Mouse (Mus musculus): ENCODE data around the gene Gm20388. TPM values are rescaled to one million over a fixed set of nuclear protein-coding genes. Genes with fewer than 3 reads are reported as not detected.

The Gm20388 gene
- total RNA-seq, 2 experiments from 2014 or later, result 18.6 TPM; not detected in 1

DNA sequence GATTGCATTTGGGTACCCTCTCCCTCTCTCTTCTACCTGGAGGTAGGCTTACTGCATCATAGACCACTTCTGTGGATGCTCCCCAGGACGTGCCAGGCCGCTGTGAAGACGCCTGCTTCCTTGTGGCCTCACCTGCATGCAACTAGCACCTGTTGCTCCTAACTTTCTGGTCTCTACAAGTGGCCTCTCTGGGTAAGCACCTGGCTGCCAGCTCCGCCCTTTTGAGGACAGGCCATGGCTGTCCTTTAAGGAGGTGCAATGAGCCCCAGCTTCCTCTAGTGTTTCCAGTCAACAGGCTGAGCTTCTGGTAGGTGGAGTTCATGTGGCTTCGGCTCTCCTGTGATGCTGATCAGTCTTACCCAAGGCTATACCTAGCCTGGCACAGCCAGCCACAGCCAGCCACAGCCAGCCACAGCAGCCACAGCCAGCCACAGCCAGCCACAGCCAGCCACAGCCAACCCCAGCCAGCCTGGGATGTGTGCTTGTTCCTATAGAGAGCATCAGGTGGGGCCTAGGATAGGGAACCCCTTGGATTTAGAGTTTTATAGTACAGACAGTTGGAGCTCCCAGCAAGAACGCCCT, 344.9 kb downstream of the Gm20388 start:
- DNase-seq (ENCODE audit: low spot score in 2 of 2), result no peak
- intact Hi-C loops (cut with DNase I), result no loop called here

DNA sequence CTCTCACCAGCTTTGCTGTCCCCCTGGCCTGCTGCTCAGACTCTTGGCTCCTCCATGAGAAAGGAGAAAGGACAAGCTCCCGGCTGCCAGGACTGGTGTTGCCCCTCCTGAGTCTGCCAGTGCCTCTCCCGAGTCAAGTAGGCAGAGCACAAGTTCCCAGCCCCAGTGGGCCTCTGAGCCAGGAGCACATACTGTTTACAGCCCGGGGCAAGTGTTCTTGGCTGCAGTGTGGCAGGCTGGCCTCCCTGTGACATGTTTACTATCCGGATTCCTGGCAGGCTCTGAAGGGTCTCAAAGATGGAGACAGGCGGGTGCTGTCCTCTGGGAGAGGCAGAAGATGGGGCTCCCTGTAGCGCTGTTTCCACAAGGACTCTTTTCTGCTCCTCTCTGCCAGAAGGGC, 346.3 kb downstream of the Gm20388 start:
- DNase-seq (ENCODE audit: low spot score in 2 of 2), result no peak
- intact Hi-C loops (cut with DNase I), result no loop called here

DNA sequence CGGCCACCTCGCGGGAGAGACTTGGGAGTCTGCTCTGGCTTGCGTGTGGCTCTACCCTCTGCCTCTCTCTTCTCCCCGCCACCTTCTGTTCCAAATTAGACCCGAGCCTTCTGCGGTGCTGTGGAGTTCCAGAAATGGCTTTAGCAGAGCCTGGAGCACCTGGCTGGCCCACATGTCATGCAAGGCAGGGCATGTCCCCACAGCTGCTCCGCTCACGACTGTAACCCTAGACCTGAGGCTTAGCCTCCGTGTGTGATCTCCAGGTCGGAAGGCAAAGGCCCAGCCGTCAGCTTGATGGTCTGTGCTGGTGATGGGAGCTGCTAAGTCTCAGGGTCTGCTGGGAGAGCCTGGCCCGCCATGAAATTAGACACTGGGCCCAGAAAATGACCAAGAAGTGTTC, 348.6 kb downstream of the Gm20388 start:
- DNase-seq (ENCODE audit: low spot score in 2 of 2), result no peak
- intact Hi-C loops (cut with DNase I), result no loop called here

DNA sequence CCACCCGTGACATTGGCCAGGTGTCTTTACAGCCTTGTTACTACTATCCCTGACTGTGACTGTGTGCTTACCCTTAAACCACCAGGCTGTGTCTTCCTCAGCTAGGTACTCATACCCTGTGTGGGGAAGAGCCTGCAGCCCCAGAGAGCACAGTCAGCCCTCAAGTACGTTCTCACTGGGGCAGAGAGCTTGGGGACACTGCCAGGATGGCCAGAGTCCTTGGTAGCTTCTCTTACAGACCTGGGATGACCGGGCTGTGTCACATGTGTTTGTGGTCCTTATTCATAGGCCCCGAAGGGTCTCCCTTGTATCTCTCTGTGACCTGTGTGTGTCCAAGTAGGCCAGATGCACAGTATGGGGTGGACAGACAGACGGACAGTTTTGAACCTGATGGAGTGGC, 350.0 kb downstream of the Gm20388 start:
- intact Hi-C loops (cut with DNase I), result no loop called here
- no peak for DNase-seq (ENCODE audit: low spot score in 2 of 2)

GRCm38 (mm10) chr8:120261338-120262120, 350.9 kb downstream of the Gm20388 start:
- DNase-seq (ENCODE audit: low spot score in 2 of 2), result no peak
- intact Hi-C loops (cut with DNase I), result no loop called here

- intact Hi-C loops (cut with DNase I), result no loop called here
- no peak for DNase-seq (ENCODE audit: low spot score in 2 of 2)
Observed at GRCm38 (mm10) chr8:120263879-120264278, 353.2 kb downstream of the Gm20388 start.

GRCm38 (mm10) chr8:120264388-120264943, 353.8 kb downstream of the Gm20388 start:
- DNase-seq (ENCODE audit: low spot score in 2 of 2), result no peak
- intact Hi-C loops (cut with DNase I), result no loop called here

DNA sequence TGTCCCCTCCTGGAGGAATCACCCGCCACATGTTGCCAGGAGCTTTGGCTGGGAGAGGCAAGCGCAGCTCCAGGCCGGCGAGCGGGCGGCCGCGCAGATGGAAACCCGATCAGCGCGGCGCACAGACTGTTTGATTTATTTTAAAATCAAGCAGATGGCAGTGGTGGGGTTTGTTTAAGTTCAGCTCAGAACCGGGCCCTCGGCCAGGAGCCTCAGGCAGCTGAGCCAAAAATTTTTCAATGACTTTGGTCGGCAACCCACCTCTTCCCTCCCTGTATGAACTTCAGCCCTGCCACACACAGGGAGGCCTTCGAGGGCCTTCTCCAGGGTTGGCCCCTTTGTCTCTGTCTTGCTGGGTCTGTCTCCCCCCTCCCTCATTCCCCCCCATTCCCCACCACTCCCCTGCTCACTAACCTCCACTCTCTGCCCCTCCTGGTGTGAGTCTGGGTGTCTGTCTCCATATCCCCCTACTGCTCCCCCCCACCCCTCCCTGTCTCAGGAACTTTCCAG, 354.4 kb downstream of the Gm20388 start:
- intact Hi-C loops (cut with DNase I), result loop anchor here (1.0 to 5.0 kb wide), 3 partner anchors 38 to 333 kb away; partner anchors contain the start of genes Fam92b and Gse1

DNA sequence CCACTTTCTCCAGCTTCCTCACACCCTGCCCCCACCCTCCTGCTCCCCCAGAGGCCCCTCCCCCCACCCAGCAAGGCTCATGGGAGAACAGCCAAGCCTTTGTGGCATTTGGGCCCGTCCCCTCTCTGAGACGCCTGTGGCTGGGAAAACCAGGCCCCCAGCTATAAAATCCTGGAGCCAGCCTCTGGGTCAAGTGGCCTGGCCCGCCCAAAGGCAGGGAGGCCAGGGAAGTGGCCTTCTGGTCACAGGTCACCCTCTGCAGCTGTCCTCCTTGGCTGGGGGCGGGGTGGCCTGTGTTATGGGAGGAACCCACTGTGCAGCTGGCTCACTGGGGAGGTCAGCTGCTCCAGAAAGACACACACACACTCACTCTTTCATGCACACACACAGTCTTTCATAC, 354.8 kb downstream of the Gm20388 start:
- DNase-seq (ENCODE audit: low spot score in 2 of 2), result peak in 1 of 2 experiments; percentile 30
- intact Hi-C loops (cut with DNase I), result loop anchor here (1.0 to 5.0 kb wide), 3 partner anchors 38 to 333 kb away; partner anchors contain the start of genes Fam92b and Gse1

More for the DNA sequence above, 354.4 kb downstream of the Gm20388 start:
- peak; percentile 82 to 95 for DNase-seq (ENCODE audit: low spot score in 2 of 2)

DNA sequence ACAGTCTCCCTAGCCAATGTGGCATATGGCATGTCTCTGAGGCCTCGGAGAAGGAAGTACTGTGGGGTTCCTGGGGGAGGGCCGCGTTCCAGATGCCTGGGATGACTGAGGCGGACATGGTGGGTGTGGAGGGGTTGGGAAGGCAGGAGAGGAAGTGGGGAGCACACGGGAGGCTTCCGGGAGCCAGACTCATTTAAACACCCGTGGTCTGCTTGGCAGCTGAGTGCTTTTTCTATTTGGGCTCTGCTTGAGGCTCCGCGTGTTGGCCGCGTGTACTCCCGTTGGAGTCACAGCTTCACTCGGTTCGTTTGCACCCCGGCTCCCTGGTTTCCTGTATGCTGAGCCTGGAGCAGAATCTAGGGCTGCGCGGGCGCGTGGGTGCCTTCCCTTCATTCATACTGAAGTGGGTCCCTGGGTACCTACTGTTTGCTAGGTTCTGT, 357.9 kb downstream of the Gm20388 start:
- peak in 1 of 2 experiments; percentile 77 for DNase-seq (ENCODE audit: low spot score in 2 of 2)
- intact Hi-C loops (cut with DNase I), result loop anchor here (5.0 kb wide), 2 partner anchors 41 to 91 kb away; partner anchors contain the start of genes Fam92b and Gse1

DNA sequence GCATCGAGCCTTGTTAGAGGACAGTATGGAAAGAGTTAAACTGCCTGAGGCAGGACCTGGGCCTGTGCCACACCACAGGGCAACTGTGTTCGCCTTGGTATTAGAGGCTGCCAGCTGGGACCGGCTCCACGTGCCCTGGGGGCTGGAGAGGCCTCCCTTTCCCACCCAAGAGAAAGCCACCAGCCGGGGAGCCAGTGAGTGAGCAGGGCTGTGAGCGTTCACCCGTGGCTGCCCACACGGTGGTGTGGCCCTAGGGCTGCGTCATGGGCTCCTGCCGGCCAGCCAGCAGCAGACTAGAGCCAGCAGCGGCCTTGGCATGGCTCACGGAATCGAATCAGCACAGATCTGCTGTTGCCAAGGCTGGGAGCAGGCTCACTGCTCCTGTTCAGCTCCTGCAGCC, 359.8 kb downstream of the Gm20388 start:
- intact Hi-C loops (cut with DNase I), result no loop called here
- DNase-seq (ENCODE audit: low spot score in 2 of 2), result peak in 1 of 2 experiments; percentile 65

DNA sequence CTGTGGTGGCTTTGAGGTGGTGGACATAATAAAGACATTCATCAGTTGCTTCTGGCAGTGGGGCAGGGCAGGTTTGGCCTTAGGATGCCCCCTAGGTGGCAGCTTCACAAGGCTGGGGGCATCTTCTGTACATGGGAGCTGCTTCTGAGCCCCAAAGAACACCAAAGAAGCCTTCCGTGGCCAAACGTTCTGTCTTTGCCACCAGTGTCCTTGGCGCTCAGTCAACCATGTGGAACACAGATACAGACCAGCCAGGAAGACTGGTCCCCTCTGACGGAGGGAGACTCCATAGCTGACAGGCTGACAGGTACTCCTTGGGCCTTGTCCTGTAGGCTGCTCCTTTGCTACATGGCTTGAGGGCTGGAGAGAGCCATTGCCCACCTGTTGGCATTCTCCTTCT, 362.8 kb downstream of the Gm20388 start:
- no peak for DNase-seq (ENCODE audit: low spot score in 2 of 2)

GRCm38 (mm10) chr8:120276051-120276890, 365.6 kb downstream of the Gm20388 start:
- intact Hi-C loops (cut with DNase I), result no loop called here
- DNase-seq (ENCODE audit: low spot score in 2 of 2), result no peak

More for the DNA sequence above, 362.8 kb downstream of the Gm20388 start:
- intact Hi-C loops (cut with DNase I), result no loop called here

- no peak for DNase-seq (ENCODE audit: low spot score in 2 of 2)
- intact Hi-C loops (cut with DNase I), result no loop called here
Observed at GRCm38 (mm10) chr8:120276891-120277426, 366.3 kb downstream of the Gm20388 start.

GRCm38 (mm10) chr8:120278009-120278408, 367.4 kb downstream of the Gm20388 start:
- intact Hi-C loops (cut with DNase I), result no loop called here
- no peak for DNase-seq (ENCODE audit: low spot score in 2 of 2)

DNA sequence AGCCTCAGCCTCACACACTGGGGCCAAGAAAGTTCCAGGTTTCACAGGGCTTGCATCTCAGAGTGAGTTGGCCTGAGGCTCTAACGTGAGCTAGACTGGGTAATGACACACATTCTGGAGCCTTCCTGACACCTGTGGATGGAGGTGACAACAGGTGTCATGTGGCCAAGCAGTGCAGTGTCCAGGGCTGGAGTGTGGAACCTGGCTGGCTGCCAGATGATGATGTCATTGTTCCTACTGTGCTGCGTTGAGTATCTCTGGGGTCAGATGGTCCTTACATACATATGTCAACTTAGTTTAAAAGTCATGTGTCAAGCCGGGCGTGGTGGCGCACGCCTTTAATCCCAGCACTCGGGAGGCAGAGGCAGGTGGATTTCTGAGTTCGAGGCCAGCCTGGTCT, 368.8 kb downstream of the Gm20388 start:
- DNase-seq (ENCODE audit: low spot score in 2 of 2), result no peak
- intact Hi-C loops (cut with DNase I), result no loop called here

- peak; percentile 83 to 86 for DNase-seq (ENCODE audit: low spot score in 2 of 2)
- intact Hi-C loops (cut with DNase I), result no loop called here
Observed at GRCm38 (mm10) chr8:120281487-120281886, 370.8 kb downstream of the Gm20388 start.

DNA sequence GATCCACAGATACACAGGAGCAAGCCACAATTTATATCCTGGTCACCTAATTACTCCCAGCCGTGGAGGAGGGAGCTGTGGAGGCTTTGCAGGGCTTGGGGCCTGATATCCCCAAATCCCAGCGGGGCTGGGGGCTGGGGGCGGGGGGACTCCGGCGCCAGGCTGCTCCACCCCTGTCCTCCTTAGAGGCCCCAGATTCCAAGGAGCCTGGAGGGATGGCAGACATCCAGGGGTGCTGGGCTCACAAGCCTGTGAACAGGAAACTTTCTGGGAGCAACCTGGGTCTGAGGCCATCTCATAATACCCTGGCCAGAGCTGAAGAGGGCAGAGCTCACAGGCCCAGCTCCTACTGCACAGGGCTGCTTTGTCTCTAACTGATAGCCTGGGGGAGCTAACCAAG, 371.8 kb downstream of the Gm20388 start:
- intact Hi-C loops (cut with DNase I), result no loop called here
- DNase-seq (ENCODE audit: low spot score in 2 of 2), result no peak

DNA sequence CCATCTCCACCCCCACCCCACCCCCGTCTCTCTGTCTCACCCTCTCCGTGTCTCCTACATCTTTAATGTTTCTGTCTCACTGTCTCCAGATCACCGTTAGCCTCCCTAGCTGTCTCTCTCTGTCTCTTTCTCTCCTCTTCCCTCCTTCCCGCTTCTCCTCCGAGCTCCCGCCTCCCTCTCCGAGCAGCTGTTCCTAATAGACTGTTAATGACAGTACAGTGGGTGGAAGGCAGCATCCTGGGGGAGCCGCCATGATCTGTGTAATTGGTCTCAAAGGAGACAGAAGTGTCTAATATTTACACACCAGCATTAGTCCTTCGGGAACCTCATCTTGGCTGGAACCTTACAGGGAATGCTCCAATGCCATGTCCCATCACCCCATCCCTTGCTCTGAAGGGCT, 373.6 kb downstream of the Gm20388 start:
- no peak for DNase-seq (ENCODE audit: low spot score in 2 of 2)
- intact Hi-C loops (cut with DNase I), result no loop called here
